Mouse (Mus musculus): ENCODE measurements at regions not wholly inside any gene's neighbourhood (a gene's known extent, or its start where the extent isn't known, plus 50 kb on each side); places are given as distances from the start of the nearest gene placed in this dataset.
A peak's percentile ranks its signal among the peaks of the same experiment; 100 is the strongest.

DNA sequence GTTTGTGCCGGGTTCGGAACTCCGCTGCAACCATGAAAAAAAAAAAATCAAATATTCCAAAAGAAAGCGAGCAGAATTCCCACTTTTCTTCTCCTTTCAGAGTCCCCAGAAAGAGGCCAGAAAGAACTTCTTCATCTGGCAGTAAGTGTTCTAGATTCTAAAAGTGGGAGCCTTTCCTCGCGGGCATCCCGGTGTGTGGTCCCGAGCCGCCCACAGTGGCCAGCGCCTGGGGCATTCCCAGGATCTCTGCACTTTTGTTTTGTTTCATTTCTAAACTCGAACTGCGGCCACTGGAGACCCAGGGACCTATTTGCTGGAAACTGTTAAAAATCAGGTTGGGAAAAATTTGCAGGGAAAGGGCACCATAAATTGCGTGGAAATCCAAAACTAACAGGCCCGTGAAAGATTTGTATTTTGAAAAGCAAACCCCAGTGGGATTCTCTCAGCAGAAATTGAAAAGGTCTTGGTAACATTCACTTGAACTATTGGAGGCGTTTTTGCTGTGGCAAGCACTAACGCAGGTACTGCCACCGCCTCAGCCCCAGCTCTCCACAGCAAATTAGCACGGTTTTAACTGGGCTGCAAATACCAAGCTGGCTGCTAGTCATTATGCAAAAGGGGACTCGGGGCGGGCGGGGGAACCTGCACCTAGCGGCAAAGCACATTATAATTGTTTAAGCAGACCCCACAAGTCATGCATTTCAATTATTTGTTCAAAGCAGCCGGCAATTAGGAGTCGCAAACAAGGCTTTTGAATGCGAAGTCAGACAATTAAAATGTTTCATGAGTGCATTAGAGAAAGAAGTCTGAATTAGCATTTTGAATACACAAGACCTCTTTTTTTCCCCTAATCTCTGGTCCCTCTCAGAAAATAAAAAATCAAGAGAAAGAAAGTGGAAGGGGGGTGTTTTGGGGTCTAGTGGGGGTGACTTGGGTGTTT, 90.9 kb downstream of the Foxb1 start:
- no peaks in the 10 kb centered on the region for H3K36me3 ChIP-seq (ENCODE audit: insufficient read depth, low read length)
- peaks cover 78% of the 10 kb centered on the region for H3K27me3 ChIP-seq (ENCODE audit: insufficient read depth, low read length)
- peaks cover 35% of the 10 kb centered on the region for H3K4me1 ChIP-seq (replicated peaks; ENCODE audit: low read depth, low read length)
- peak overlapping the region; percentile 52; the same call in 1 of the 2 replicates for H3K4me3 ChIP-seq (replicated peaks; ENCODE audit: low read length)
- H3K9me3 ChIP-seq (ENCODE audit: low read length) = no peaks in the 10 kb centered on the region
- TF ChIP-seq NANOG (IDR thresholded peaks at IDR 0.05; ENCODE audit: borderline replicate concordance, low read length) (no peak), POU5F1 (IDR thresholded peaks at IDR 0.05; ENCODE audit: borderline replicate concordance, low read length) (no peak), CTCF (conservative IDR thresholded peaks at IDR 0.05; ENCODE audit: low read length) (no peak)

DNA sequence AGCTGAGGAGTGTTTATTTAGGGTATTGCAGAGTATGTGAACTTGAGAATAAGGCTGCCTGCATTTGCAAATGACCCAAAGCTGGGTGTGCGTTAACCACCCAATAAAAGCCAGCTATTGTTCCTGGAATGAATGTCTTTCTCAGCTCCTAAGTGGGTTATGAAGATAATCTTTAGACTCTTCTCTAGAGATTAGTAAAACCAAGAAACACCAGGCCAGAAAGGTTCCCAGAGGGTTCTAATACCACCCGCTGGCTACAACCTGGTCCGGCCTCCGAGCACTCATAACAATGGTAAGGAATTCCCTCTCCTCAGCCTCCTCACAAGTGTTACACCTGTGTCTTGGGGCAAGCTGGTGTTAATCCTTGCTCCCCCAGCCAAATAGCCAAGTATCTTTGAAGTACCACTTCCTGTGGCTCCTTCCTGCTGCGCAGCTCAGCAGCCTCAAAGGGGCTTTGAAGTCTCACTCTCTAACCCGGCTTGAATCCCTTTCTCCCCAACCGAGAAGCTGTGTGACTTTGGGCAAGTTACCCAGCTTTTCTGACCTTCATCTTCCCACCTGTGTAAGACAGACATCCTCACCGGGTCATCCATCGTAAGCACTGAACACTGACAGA, 92.2 kb downstream of the Foxb1 start:
- peaks cover 69% of the 10 kb centered on the region for H3K27me3 ChIP-seq (ENCODE audit: insufficient read depth, low read length)
- peaks cover 35% of the 10 kb centered on the region for H3K4me1 ChIP-seq (replicated peaks; ENCODE audit: low read depth, low read length)
- TF ChIP-seq NANOG (IDR thresholded peaks at IDR 0.05; ENCODE audit: borderline replicate concordance, low read length) = peak; percentile 68; the same call in 1 of the 2 replicates
- TF ChIP-seq POU5F1 (IDR thresholded peaks at IDR 0.05; ENCODE audit: borderline replicate concordance, low read length) = no peak
- H3K4me3 ChIP-seq (replicated peaks; ENCODE audit: low read length) = no peak overlapping the region
- no peaks in the 10 kb centered on the region for H3K36me3 ChIP-seq (ENCODE audit: insufficient read depth, low read length)
- H3K9me3 ChIP-seq (ENCODE audit: low read length) = no peaks in the 10 kb centered on the region

DNA sequence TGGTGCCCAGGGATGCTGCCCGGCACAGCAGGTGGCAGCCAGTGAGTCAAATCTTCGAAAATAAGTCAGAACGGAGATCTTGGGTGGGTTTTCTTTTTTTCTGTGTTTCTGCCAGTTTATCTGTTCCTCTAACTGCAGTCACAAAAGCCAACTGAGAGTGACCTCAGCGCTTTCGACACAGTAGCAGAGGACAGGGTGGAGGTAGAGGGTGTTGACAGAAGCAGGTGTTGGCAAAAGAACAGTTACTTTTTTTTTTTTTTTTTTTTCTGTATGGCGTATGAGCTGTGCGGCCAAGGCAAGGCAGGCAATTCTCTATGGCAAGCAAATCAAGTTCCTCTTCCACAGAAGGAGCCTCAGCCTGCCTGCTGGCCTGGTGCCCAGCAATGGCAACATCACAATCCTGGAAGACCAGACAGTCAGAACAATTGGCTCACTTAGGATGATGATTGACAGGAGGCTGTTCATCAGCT, 93.6 kb downstream of the Foxb1 start:
- H3K9me3 ChIP-seq (ENCODE audit: low read length) = no peaks in the 10 kb centered on the region
- TF ChIP-seq POU5F1 (IDR thresholded peaks at IDR 0.05; ENCODE audit: borderline replicate concordance, low read length) = no peak
- no peak for TF ChIP-seq CTCF (conservative IDR thresholded peaks at IDR 0.05; ENCODE audit: low read length)
- TF ChIP-seq NANOG (IDR thresholded peaks at IDR 0.05; ENCODE audit: borderline replicate concordance, low read length) = no peak
- peaks cover 54% of the 10 kb centered on the region for H3K27me3 ChIP-seq (ENCODE audit: insufficient read depth, low read length)
- H3K36me3 ChIP-seq (ENCODE audit: insufficient read depth, low read length) = no peaks in the 10 kb centered on the region
- peaks cover 35% of the 10 kb centered on the region for H3K4me1 ChIP-seq (replicated peaks; ENCODE audit: low read depth, low read length)
- H3K4me3 ChIP-seq (replicated peaks; ENCODE audit: low read length) = no peak overlapping the region

DNA sequence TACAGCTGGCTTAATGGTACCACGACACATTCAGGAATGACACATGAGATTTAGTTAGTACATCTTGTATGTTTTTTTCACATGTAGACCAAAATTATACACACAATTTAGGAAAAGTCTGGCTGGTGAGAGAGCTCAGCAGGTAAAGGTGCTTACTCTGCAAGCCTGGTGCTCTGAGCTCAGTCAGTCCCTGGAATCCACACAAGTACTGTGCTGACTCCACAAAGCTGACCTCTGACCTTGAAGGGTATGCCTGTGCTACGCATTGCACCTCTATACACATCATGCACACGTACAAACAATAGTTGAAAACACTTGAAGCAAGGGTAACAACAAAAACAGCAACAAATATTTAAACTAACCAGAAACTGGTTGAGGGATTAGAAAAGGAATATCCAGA, 96.5 kb downstream of the Foxb1 start:
- Histone ChIP-seq H3K4me3 (replicated peaks; ENCODE audit: low read length) (no peak overlapping the region), H3K27me3 (ENCODE audit: insufficient read depth, low read length) (peaks cover 32% of the 10 kb centered on the region), H3K4me1 (replicated peaks; ENCODE audit: low read depth, low read length) (peaks cover 15% of the 10 kb centered on the region), H3K36me3 (ENCODE audit: insufficient read depth, low read length) (no peaks in the 10 kb centered on the region), H3K9me3 (ENCODE audit: low read length) (no peaks in the 10 kb centered on the region)
- no peak for TF ChIP-seq POU5F1 (IDR thresholded peaks at IDR 0.05; ENCODE audit: borderline replicate concordance, low read length)
- TF ChIP-seq NANOG (IDR thresholded peaks at IDR 0.05; ENCODE audit: borderline replicate concordance, low read length) = no peak
- TF ChIP-seq CTCF (conservative IDR thresholded peaks at IDR 0.05; ENCODE audit: low read length) = no peak

DNA sequence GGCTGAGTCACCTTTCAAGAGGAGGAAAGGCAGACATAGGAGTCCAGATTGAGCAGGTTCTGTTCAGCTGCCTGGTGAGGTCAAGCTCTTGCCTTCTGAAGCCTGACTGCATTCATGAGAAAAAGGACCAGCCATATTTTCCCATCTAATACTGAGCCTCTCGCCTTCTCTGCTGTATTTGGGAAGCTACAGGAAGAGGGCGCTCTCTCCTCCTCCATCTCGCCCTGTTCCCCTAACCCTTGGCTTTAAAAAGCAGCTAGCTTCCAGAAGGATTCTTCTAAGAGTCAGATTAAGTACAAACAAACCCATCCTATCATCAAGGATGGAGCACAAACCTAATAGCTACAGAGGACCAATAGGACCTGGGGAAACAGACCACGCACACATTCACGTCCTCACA, 98.3 kb downstream of the Foxb1 start:
- H3K4me1 ChIP-seq (replicated peaks; ENCODE audit: low read depth, low read length) = no peaks in the 10 kb centered on the region
- H3K36me3 ChIP-seq (ENCODE audit: insufficient read depth, low read length) = no peaks in the 10 kb centered on the region
- H3K27me3 ChIP-seq (ENCODE audit: insufficient read depth, low read length) = peaks cover 14% of the 10 kb centered on the region
- H3K9me3 ChIP-seq (ENCODE audit: low read length) = no peaks in the 10 kb centered on the region
- no peak overlapping the region for H3K4me3 ChIP-seq (replicated peaks; ENCODE audit: low read length)
- TF ChIP-seq POU5F1 (IDR thresholded peaks at IDR 0.05; ENCODE audit: borderline replicate concordance, low read length) (no peak), NANOG (IDR thresholded peaks at IDR 0.05; ENCODE audit: borderline replicate concordance, low read length) (no peak), CTCF (conservative IDR thresholded peaks at IDR 0.05; ENCODE audit: low read length) (peak; percentile 33)

DNA sequence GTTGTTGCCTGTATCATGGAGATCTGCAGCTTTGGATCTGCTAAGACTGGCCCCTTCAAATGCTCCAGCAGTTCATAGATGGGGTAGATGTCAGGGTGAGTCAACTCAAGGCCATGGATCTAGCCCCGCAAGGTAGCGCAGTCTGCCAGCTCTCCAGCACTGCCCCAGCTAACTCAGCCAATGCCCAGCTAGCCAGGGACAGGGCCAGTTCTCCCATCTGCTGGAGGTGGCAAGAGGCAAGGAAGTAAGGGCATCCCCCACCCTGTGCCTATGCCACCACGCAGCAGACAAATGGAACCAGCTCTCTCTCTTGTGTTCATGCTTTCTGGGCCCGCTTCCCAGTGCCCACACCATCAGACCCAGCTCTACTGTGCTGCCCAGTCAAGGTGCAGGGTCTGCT, 102.5 kb downstream of the Foxb1 start:
- Histone ChIP-seq H3K9me3 (ENCODE audit: low read length) (no peaks in the 10 kb centered on the region), H3K27me3 (ENCODE audit: insufficient read depth, low read length) (no peaks in the 10 kb centered on the region), H3K36me3 (ENCODE audit: insufficient read depth, low read length) (no peaks in the 10 kb centered on the region), H3K4me3 (replicated peaks; ENCODE audit: low read length) (no peak overlapping the region), H3K4me1 (replicated peaks; ENCODE audit: low read depth, low read length) (no peaks in the 10 kb centered on the region)
- TF ChIP-seq CTCF (conservative IDR thresholded peaks at IDR 0.05; ENCODE audit: low read length) (no peak), NANOG (IDR thresholded peaks at IDR 0.05; ENCODE audit: borderline replicate concordance, low read length) (no peak), POU5F1 (IDR thresholded peaks at IDR 0.05; ENCODE audit: borderline replicate concordance, low read length) (no peak)

DNA sequence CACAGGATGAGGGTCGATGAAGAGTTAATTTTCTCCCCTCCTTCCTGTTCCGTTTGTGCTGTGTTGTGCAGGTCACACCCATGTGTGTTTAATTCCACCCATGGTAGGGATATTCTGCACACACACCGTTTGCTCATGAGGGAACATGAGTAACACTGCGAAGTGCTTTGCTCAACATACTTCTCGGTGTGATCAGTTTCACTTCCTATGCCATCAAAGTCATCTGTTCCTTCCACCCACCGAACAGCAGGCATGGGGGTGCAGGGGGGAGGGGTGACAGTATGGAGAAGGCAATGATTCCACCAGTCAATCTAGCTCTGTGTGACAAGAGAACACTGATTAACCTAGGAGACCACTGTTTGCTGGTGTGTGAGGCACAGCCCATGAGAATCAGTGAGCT, 104.7 kb downstream of the Foxb1 start:
- H3K4me1 ChIP-seq (replicated peaks; ENCODE audit: low read depth, low read length) = no peaks in the 10 kb centered on the region
- H3K9me3 ChIP-seq (ENCODE audit: low read length) = no peaks in the 10 kb centered on the region
- H3K4me3 ChIP-seq (replicated peaks; ENCODE audit: low read length) = no peak overlapping the region
- TF ChIP-seq CTCF (conservative IDR thresholded peaks at IDR 0.05; ENCODE audit: low read length) (no peak), NANOG (IDR thresholded peaks at IDR 0.05; ENCODE audit: borderline replicate concordance, low read length) (no peak), POU5F1 (IDR thresholded peaks at IDR 0.05; ENCODE audit: borderline replicate concordance, low read length) (no peak)
- no peaks in the 10 kb centered on the region for H3K27me3 ChIP-seq (ENCODE audit: insufficient read depth, low read length)
- H3K36me3 ChIP-seq (ENCODE audit: insufficient read depth, low read length) = no peaks in the 10 kb centered on the region

DNA sequence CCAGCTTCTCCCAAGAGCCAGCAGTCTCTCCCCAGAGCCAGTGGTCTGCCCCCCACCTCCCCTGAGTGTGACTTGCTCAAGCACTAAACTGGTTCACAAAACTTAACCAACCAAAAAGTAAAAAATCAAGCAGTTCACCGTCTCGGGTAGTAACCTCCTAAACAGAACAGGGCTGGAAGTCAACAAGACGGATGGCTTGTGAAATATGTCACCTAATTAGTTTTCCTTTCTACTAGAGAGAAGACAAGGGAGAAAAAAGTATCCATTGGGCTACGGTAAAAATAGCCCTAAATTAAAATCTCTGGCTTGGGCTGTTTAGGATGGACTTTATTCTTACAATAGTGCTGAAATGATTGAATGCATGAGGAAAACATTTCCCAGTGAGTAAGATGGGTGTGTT, 108.6 kb downstream of the Foxb1 start:
- no peaks in the 10 kb centered on the region for H3K4me1 ChIP-seq (replicated peaks; ENCODE audit: low read depth, low read length)
- no peaks in the 10 kb centered on the region for H3K27me3 ChIP-seq (ENCODE audit: insufficient read depth, low read length)
- H3K9me3 ChIP-seq (ENCODE audit: low read length) = no peaks in the 10 kb centered on the region
- no peaks in the 10 kb centered on the region for H3K36me3 ChIP-seq (ENCODE audit: insufficient read depth, low read length)
- TF ChIP-seq POU5F1 (IDR thresholded peaks at IDR 0.05; ENCODE audit: borderline replicate concordance, low read length) (no peak), CTCF (conservative IDR thresholded peaks at IDR 0.05; ENCODE audit: low read length) (no peak), NANOG (IDR thresholded peaks at IDR 0.05; ENCODE audit: borderline replicate concordance, low read length) (no peak)
- H3K4me3 ChIP-seq (replicated peaks; ENCODE audit: low read length) = no peak overlapping the region
